Mouse (Mus musculus) megakaryocyte, embryonic 14.5 days (primary cell): ENCODE results near the gene Map3k13. TPM values are rescaled to one million over a fixed set of nuclear protein-coding genes. Genes with fewer than 3 reads are reported as not detected.

Experiments
- H3K27me3 ChIP-seq: replicated peaks from 2 replicates; pipeline ENCODE3; 2012; ENCODE audit warnings: inconsistent platforms
- H3K36me3 ChIP-seq: replicated peaks from 2 replicates; pipeline ENCODE3; 2012; ENCODE audit warnings: low read length, inconsistent platforms, mixed read lengths
- H3K4me1 ChIP-seq: 2 replicates; pipeline ENCODE4 v1.6.1; 2012; ENCODE audit warnings: inconsistent platforms
- H3K4me3 ChIP-seq: replicated peaks from 2 replicates; pipeline ENCODE3; 2012; ENCODE audit warnings: moderate library complexity, mild to moderate bottlenecking, inconsistent platforms
- H3K9me3 ChIP-seq: 2 replicates; pipeline ENCODE4 v1.6.1; 2012; ENCODE audit warnings: inconsistent platforms
- FLI1 ChIP-seq: IDR thresholded peaks from 2 replicates; pipeline ENCODE4 v1.6.1; 2012; ENCODE audit warnings: low read length, inconsistent platforms, mixed read lengths
- GATA1 ChIP-seq: IDR thresholded peaks from 3 replicates; pipeline ENCODE4 v1.6.1; 2012; ENCODE audit warnings: mixed read lengths, low read length, inconsistent platforms, borderline replicate concordance
- polyA plus RNA-seq: library from polyadenylated mRNA; stranded (reverse); fragments of >175 nt; gene quantifications from 2 replicates; pipeline ENCODE4 v1.2.3, GENCODE M21; 2012; ENCODE audit warnings: low replicate concordance; ENCODE audit not compliant: insufficient read depth

The Map3k13 gene
- polyA plus RNA-seq, 1 experiment: 0.03 TPM

GRCm38 (mm10) chr16:21829711-21830110 is 35.6 kb downstream of the Map3k13 start:
- TF ChIP-seq FLI1 (no peak), GATA1 (no peak)

GRCm38 (mm10) chr16:21830784-21831183 is 36.6 kb downstream of the Map3k13 start:
- Histone ChIP-seq H3K9me3 (no peaks in the 10 kb centered on the region), H3K4me1 (peaks cover 12% of the 10 kb centered on the region), H3K4me3 (peak overlapping the region; percentile 18), H3K27me3 (peaks cover 2% of the 10 kb centered on the region), H3K36me3 (no peaks in the 10 kb centered on the region)
- TF ChIP-seq FLI1 (no peak), GATA1 (no peak)

More at GRCm38 (mm10) chr16:21829711-21830110, 35.6 kb downstream of the Map3k13 start:
- no peak overlapping the region for H3K4me3 ChIP-seq
- no peaks in the 10 kb centered on the region for H3K36me3 ChIP-seq
- no peaks in the 10 kb centered on the region for H3K9me3 ChIP-seq
- peaks cover 4% of the 10 kb centered on the region for H3K27me3 ChIP-seq
- peaks cover 3% of the 10 kb centered on the region for H3K4me1 ChIP-seq

- Histone ChIP-seq H3K4me1 (peaks cover 19% of the 10 kb centered on the region), H3K27me3 (peaks cover 2% of the 10 kb centered on the region), H3K9me3 (no peaks in the 10 kb centered on the region), H3K4me3 (no peak overlapping the region), H3K36me3 (no peaks in the 10 kb centered on the region)
- TF ChIP-seq GATA1 (no peak), FLI1 (no peak)
These were observed 37.6 kb downstream of the Map3k13 start for GRCm38 (mm10) chr16:21831764-21832163.

- no peaks in the 10 kb centered on the region for H3K9me3 ChIP-seq
- no peak overlapping the region for H3K4me3 ChIP-seq
- H3K27me3 ChIP-seq: peaks cover 2% of the 10 kb centered on the region
- no peak for TF ChIP-seq GATA1
- no peak for TF ChIP-seq FLI1
- no peaks in the 10 kb centered on the region for H3K36me3 ChIP-seq
- H3K4me1 ChIP-seq: peaks cover 23% of the 10 kb centered on the region
These were observed 39.3 kb downstream of the Map3k13 start for GRCm38 (mm10) chr16:21833469-21833868.

GRCm38 (mm10) chr16:21833970-21834369 is 39.8 kb downstream of the Map3k13 start:
- TF ChIP-seq GATA1: no peak
- Histone ChIP-seq H3K27me3 (peaks cover 2% of the 10 kb centered on the region), H3K4me3 (no peak overlapping the region), H3K9me3 (no peaks in the 10 kb centered on the region), H3K4me1 (peaks cover 23% of the 10 kb centered on the region), H3K36me3 (no peaks in the 10 kb centered on the region)

GRCm38 (mm10) chr16:21834866-21835583 is 40.9 kb downstream of the Map3k13 start:
- Histone ChIP-seq H3K4me3 (peak overlapping the region; percentile 15), H3K9me3 (no peaks in the 10 kb centered on the region), H3K27me3 (peaks cover 4% of the 10 kb centered on the region), H3K4me1 (peaks cover 23% of the 10 kb centered on the region), H3K36me3 (no peaks in the 10 kb centered on the region)
- TF ChIP-seq FLI1: no peak
- TF ChIP-seq GATA1: no peak

GRCm38 (mm10) chr16:21835584-21835931 is 41.4 kb downstream of the Map3k13 start:
- H3K4me1 ChIP-seq: peaks cover 23% of the 10 kb centered on the region
- no peaks in the 10 kb centered on the region for H3K9me3 ChIP-seq
- no peaks in the 10 kb centered on the region for H3K36me3 ChIP-seq
- no peak overlapping the region for H3K4me3 ChIP-seq
- TF ChIP-seq FLI1 (no peak), GATA1 (no peak)
- peaks cover 4% of the 10 kb centered on the region for H3K27me3 ChIP-seq

- H3K36me3 ChIP-seq: no peaks in the 10 kb centered on the region
- H3K4me1 ChIP-seq: peaks cover 23% of the 10 kb centered on the region
- H3K4me3 ChIP-seq: peak overlapping the region; percentile 82
- H3K27me3 ChIP-seq: peaks cover 2% of the 10 kb centered on the region
- H3K9me3 ChIP-seq: no peaks in the 10 kb centered on the region
- TF ChIP-seq FLI1: no peak
- no peak for TF ChIP-seq GATA1
These were observed 42.3 kb downstream of the Map3k13 start for GRCm38 (mm10) chr16:21836311-21837072.

- H3K9me3 ChIP-seq: peaks cover 2% of the 10 kb centered on the region; the same call in 1 of the 2 replicates
- H3K4me3 ChIP-seq: no peak overlapping the region
- peaks cover 23% of the 10 kb centered on the region for H3K4me1 ChIP-seq
- peaks cover 2% of the 10 kb centered on the region for H3K27me3 ChIP-seq
- no peak for TF ChIP-seq FLI1
- TF ChIP-seq GATA1: no peak
- no peaks in the 10 kb centered on the region for H3K36me3 ChIP-seq
These were observed 43.5 kb downstream of the Map3k13 start for GRCm38 (mm10) chr16:21837694-21838093.
